Mouse (Mus musculus): ENCODE data around the gene Cfhr1.

Gene Cfhr1

DNA sequence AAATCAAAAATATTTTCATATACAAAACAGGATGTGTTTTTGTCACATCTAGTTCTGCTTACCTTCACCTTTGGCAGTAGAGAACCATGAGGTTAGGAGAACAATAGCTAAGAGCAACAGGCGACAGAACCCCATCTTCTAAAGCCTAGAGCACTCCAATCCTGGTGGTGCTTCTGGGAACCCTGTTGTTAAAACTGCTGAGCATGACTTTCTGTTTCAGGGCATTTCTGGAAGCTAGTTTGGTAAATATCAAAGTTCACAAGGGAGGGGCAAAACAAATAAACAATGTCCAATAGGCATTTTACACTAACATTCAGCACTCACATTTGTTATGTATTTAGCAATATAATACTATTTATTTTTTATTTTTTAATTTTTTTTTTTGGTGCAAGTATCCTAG lies at the start of gene Cfhr1:
Cfhr1 (minus strand) TSS at position 249 of the 400 bp plus-strand sequence.
- DNase-seq (ENCODE audit: low read depth in 2 of 2, low spot score in 2 of 2) = no peak

- no peak for DNase-seq (ENCODE audit: low read depth in 2 of 2, low spot score in 2 of 2)
Observed at GRCm38 (mm10) chr1:139551311-139551710, 8.8 kb downstream of the Cfhr1 start.

- DNase-seq (ENCODE audit: low read depth in 2 of 2, low spot score in 2 of 2) = no peak
Observed at GRCm38 (mm10) chr1:139548536-139548935, 11.5 kb downstream of the Cfhr1 start.

DNA sequence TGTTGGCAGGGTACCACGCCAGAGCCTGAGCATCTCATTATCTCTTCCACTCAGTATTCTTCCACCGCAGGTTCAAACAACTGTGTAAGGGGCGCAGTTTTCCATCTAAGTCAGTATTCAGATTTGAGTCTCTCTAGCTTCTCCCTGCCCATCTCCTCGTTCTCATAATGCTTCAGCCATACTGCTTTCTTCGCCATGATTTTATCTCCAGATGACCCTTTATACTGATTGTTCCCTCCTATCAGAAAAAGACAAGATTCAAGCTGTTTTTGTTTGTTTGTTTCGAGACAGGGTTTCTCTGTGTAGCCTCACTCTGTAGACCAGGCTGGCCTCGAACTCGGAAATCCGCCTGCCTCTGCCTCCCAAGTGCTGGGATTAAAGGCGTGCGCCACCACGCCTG lies 45.5 kb downstream of the Cfhr1 start:
- no peak for DNase-seq (ENCODE audit: low read depth in 2 of 2, low spot score in 2 of 2)

DNA sequence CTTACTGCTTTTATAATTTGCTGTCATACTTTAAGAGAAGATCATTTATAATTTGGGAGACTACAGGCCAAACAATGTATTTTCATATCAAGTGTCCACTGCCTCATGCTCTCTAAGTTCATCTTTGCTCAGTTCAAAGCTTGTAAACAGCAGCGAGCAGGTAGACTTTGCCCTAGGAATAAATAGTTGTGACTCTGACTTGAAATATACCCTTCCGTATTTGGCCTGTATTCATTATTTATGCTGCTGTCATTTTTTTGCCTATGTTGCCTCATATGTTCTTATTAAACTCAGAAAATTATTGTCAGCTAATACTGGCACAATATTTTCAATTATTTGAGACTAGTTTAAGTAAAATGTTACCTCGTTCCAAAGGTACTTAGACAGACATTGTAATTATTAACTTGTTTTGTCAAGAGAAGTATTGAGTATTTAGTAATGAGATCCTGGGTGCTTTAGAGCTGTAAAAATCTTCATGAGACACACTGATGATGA lies 58.8 kb downstream of the Cfhr1 start, which contains the start of gene F13b:
F13b (plus strand) TSS at position 445 of the 495 bp plus-strand sequence.
- no peak for DNase-seq (ENCODE audit: low read depth in 2 of 2, low spot score in 2 of 2)

GRCm38 (mm10) chr1:139499751-139500150 lies 60.3 kb downstream of the Cfhr1 start:
- DNase-seq (ENCODE audit: low read depth in 2 of 2, low spot score in 2 of 2) = no peak

Data from CD8-positive naive resting alpha-beta T cell, adult 2 months (primary cell).